Mouse (Mus musculus) stomach, embryonic 14.5 days (tissue): ENCODE results near the gene Etv2. TPM values are rescaled to one million over a fixed set of nuclear protein-coding genes. Genes with fewer than 3 reads are reported as not detected.
A peak's percentile ranks its signal among the peaks of the same experiment; 100 is the strongest.

Experiments
- ATAC-seq: fragments of 200-750 bp; cut with Nextera tagmentation; 2 replicates; pipeline ENCODE4 v1.8.0; 2017; ENCODE audit warnings: low read depth, moderate TSS enrichment; ENCODE audit not compliant: insufficient number of reproducible peaks, insufficient read depth, low FRiP score
- H3K27ac ChIP-seq: fragments of 300-500 bp; sonication (generic); 2 replicates; pipeline ENCODE4 v1.5.1; 2014; ENCODE audit warnings: mild to moderate bottlenecking, low read length, moderate library complexity, mixed read lengths
- H3K27me3 ChIP-seq: fragments of 300-500 bp; sonication (generic); 2 replicates; pipeline ENCODE4 v1.6.1; 2014; ENCODE audit warnings: low read length, control low read depth, mixed read lengths; ENCODE audit not compliant: control insufficient read depth, insufficient read depth
- H3K36me3 ChIP-seq: fragments of 300-500 bp; sonication (generic); 2 replicates; pipeline ENCODE4 v1.6.1; 2014; ENCODE audit warnings: mild to moderate bottlenecking, control low read depth, low read length, moderate library complexity, mixed read lengths; ENCODE audit not compliant: control insufficient read depth, insufficient read depth
- H3K4me1 ChIP-seq: fragments of 300-500 bp; sonication (generic); 2 replicates; pipeline ENCODE4 v1.6.1; 2014; ENCODE audit warnings: low read length, control low read depth, mixed read lengths; ENCODE audit not compliant: control insufficient read depth, insufficient read depth
- H3K4me2 ChIP-seq: fragments of 300-500 bp; sonication (generic); replicated peaks from 2 replicates; pipeline ENCODE4 v1.6.1; 2014; ENCODE audit warnings: low read depth, low read length, control low read depth
- H3K4me3 ChIP-seq: fragments of 300-500 bp; sonication (generic); 2 replicates; pipeline ENCODE4 v1.5.1; 2014; ENCODE audit warnings: low read depth, low read length, control low read depth
- H3K9ac ChIP-seq: fragments of 300-500 bp; sonication (generic); replicated peaks from 2 replicates; pipeline ENCODE4 v1.6.1; 2014; ENCODE audit warnings: low read depth, mild to moderate bottlenecking, control low read depth, low read length, moderate library complexity, mixed read lengths
- H3K9me3 ChIP-seq: fragments of 300-500 bp; sonication (generic); 2 replicates; pipeline ENCODE4 v1.6.1; 2016; ENCODE audit warnings: low read depth, low read length, control low read depth; ENCODE audit not compliant: control insufficient read depth
- WGBS: fragments of 180-500 bp; shearing (Covaris S2); extraction: QIAGEN DNeasy Blood & Tissue Kit; methylation state at CpG from one replicate; pipeline ENCODE4 v1.1.7; 2014; 5-methylcytosine and 5-hydroxymethylcytosine counted together
- polyA plus RNA-seq: library from polyadenylated mRNA; unstranded; fragments of >200 nt; fragmentation: Nextera tagmentation; extraction: Ambion mirVana; gene quantifications from 2 replicates; pipeline ENCODE4 v1.2.1, GENCODE M21; 2014

Gene Etv2
- polyA plus RNA-seq, 1 experiment from 2014 or later, result not detected

GRCm38 (mm10) chr7:30619202-30619601 is 16.4 kb downstream of the Etv2 start:
- no peak overlapping the region for H3K4me3 ChIP-seq

GRCm38 (mm10) chr7:30618658-30619057 is 17.0 kb downstream of the Etv2 start:
- ATAC-seq, result no peak
- Histone ChIP-seq H3K9me3 (no peaks in the 10 kb centered on the region), H3K9ac (no peak overlapping the region), H3K27me3 (no peaks in the 10 kb centered on the region), H3K27ac (no peak overlapping the region), H3K36me3 (peaks cover 50% of the 10 kb centered on the region), H3K4me3 (no peak overlapping the region), H3K4me1 (no peaks in the 10 kb centered on the region), H3K4me2 (no peak overlapping the region)
- 93% methylated on average over 9 of the region's 9 CpGs for WGBS

More at GRCm38 (mm10) chr7:30619202-30619601, 16.4 kb downstream of the Etv2 start:
- Histone ChIP-seq H3K27me3 (no peaks in the 10 kb centered on the region), H3K9ac (no peak overlapping the region), H3K36me3 (peaks cover 54% of the 10 kb centered on the region), H3K4me1 (no peaks in the 10 kb centered on the region), H3K4me2 (no peak overlapping the region), H3K9me3 (no peaks in the 10 kb centered on the region), H3K27ac (no peak overlapping the region)
- no peak for ATAC-seq
- WGBS, result 90% methylated on average over 3 of the region's 3 CpGs

DNA sequence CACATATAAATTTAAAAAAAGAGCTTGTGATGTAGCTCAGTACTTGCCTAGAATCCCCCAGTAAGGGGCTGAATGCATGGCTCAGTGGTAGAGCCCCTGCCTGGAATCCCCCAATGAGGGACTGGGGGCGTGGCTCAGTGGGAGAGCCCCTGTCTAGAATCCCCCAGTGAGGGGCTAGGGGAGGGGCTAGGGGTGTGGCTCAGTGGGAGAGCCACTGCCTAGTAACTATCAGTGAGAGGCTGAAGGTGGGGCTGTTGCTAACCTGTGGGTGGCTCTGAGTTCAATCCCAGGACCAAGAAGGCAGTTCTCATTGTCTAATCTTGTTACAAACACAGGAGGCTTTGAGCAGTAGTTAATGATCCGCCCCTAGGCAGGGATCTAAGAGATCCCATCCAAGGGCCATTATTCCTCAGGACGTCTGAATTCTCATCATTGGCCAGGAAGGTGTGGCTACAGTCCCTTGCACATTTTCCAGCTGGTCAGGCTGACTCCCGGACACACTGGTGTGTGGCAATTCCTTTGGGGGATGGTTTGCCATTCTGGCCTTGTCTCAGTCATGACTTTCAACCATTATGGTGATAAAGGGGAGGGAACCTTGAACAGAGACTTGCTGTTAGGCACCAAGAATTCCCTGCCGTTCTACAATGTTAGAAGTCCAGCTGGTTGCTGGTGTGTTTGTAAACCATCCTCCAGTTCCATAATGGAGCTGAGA is 20.4 kb downstream of the Etv2 start:
- ATAC-seq, result 0 out of 2 replicates have a peak, but pooled peaks have one; percentile 48
- Histone ChIP-seq H3K4me2 (no peak overlapping the region), H3K9me3 (no peaks in the 10 kb centered on the region), H3K4me1 (no peaks in the 10 kb centered on the region), H3K27me3 (no peaks in the 10 kb centered on the region), H3K27ac (no peak overlapping the region), H3K9ac (no peak overlapping the region), H3K4me3 (no peak overlapping the region), H3K36me3 (peaks cover 31% of the 10 kb centered on the region)
- WGBS, result 55% methylated on average over 5 of the region's 5 CpGs

DNA sequence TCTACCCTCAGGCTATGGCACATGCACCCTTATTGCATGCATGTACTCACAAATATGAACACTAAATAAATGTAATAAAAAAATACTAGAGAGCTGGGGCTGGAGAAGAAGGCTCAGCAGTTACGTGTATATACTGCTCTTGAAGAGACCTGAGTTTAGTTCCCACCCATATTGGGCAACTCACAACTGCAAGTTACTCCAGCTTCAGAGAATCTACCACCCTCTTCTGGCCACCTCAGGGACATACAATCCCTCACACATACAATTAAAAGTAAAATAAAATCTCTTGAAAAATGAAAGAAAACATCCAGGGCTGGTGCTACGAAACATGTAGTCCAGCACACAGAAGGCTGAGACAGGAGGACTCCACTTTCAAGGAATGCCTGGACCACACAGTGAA is 21.2 kb downstream of the Etv2 start:
- H3K27ac ChIP-seq, result no peak overlapping the region
- H3K27me3 ChIP-seq, result no peaks in the 10 kb centered on the region
- H3K4me2 ChIP-seq, result no peak overlapping the region
- 79% methylated on average over 2 of the region's 2 CpGs for WGBS
- ATAC-seq, result no peak
- H3K36me3 ChIP-seq, result peaks cover 29% of the 10 kb centered on the region
- H3K9me3 ChIP-seq, result no peaks in the 10 kb centered on the region
- H3K9ac ChIP-seq, result no peak overlapping the region
- H3K4me1 ChIP-seq, result no peaks in the 10 kb centered on the region
- H3K4me3 ChIP-seq, result no peak overlapping the region

GRCm38 (mm10) chr7:30613529-30614112 is 22.0 kb downstream of the Etv2 start:
- Histone ChIP-seq H3K4me3 (no peak overlapping the region), H3K27me3 (no peaks in the 10 kb centered on the region), H3K36me3 (peaks cover 22% of the 10 kb centered on the region), H3K27ac (no peak overlapping the region), H3K4me2 (no peak overlapping the region), H3K9me3 (no peaks in the 10 kb centered on the region), H3K9ac (no peak overlapping the region), H3K4me1 (no peaks in the 10 kb centered on the region)
- WGBS, result 23% methylated on average over 14 of the region's 14 CpGs
- ATAC-seq, result 0 out of 2 replicates have a peak, but pooled peaks have one; percentile 61

GRCm38 (mm10) chr7:30612654-30613402 is 22.8 kb downstream of the Etv2 start, which contains the start of gene Upk1a:
Gene Upk1a (minus strand): TSS chr7:30612847.
- Histone ChIP-seq H3K9me3 (no peaks in the 10 kb centered on the region), H3K9ac (no peak within 1 kb of the TSS), H3K27me3 (no peaks in the 10 kb centered on the region), H3K4me2 (no peak within 1 kb of the TSS), H3K4me1 (no peaks in the 10 kb centered on the region), H3K36me3 (peaks cover 18% of the 10 kb centered on the region), H3K4me3 (no peak within 1 kb of the TSS), H3K27ac (no peak within 1 kb of the TSS)
- 0 out of 2 replicates have a peak, but pooled peaks have one; percentile 29 for ATAC-seq
- 41% methylated on average over 8 of the region's 8 CpGs for WGBS

DNA sequence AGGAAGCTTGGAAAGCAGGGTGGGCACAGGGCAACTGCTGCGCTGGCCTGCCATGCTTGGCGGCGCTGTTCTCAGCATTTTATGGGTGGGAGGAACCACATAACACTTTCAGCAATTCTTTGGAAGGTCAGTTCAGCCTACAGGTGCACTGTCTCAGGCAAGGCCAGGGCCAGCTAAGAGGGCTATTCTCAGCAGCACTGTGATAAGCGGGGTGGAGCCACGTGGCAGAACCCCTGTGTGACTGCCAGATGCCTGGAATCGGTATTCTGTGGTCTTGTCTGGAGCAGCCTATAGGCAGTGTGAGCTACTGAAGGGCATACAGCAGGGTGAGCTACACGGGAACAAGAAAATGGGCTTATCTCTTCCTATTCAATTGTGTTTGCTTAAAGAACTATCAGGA is 25.6 kb downstream of the Etv2 start:
- H3K27ac ChIP-seq, result no peak overlapping the region
- H3K4me3 ChIP-seq, result no peak overlapping the region
- no peak overlapping the region for H3K4me2 ChIP-seq
- H3K27me3 ChIP-seq, result no peaks in the 10 kb centered on the region
- no peak overlapping the region for H3K9ac ChIP-seq
- no peaks in the 10 kb centered on the region for H3K9me3 ChIP-seq
- WGBS, result 49% methylated on average over 7 of the region's 7 CpGs
- H3K4me1 ChIP-seq, result no peaks in the 10 kb centered on the region
- no peaks in the 10 kb centered on the region for H3K36me3 ChIP-seq
- peak; percentile 46; the same call in 1 of the 2 replicates for ATAC-seq

DNA sequence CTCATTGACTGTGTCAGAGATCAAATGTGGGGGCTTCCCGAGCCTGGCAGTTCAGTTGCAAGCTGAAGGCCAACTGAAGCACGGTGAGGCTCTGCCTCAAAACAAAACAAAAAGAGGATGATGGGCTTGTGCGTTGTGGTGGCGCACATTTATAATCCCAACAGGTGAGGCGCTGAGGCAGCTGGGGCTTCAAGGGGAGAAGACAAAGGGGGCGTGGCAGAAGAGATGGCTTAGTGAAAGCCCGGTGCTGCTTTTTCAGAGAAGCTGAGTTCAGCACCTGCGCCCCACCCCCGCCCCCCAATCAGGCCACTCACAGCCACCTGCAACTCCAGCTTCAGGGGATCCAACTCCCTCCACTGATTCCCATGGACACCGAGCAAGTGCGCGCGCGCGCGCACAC is 27.2 kb downstream of the Etv2 start:
- 45% methylated on average over 16 of the region's 16 CpGs for WGBS
- Histone ChIP-seq H3K36me3 (no peaks in the 10 kb centered on the region), H3K27ac (no peak overlapping the region), H3K4me3 (no peak overlapping the region), H3K4me2 (no peak overlapping the region), H3K9me3 (no peaks in the 10 kb centered on the region), H3K27me3 (no peaks in the 10 kb centered on the region), H3K4me1 (no peaks in the 10 kb centered on the region), H3K9ac (no peak overlapping the region)
- no peak for ATAC-seq
